In genomic region chr12:73543191-73543590, GRCm38 (mm10) we compare ENCODE assay signal across 23 mouse cellular contexts. TPM values are rescaled to one million over a fixed set of nuclear protein-coding genes. Genes with fewer than 3 reads are reported as not detected.
"Had no signal": no experiment of that assay in that cellular context is flagged by ENCODE, and none has a peak within 500 bp of the region (broad histone marks: within the 10 kb centered on the region; RNA-seq: fewer than 3 reads in every experiment).

No protein-coding gene starts in this region.

- H3K27ac ChIP-seq: kidney, embryonic 15.5 days; liver, embryonic 15.5 days; neural tube, embryonic 12.5 days; neural tube, embryonic 15.5 days; stomach, postnatal 0 days had no signal

- H3K9me3 ChIP-seq: kidney, embryonic 15.5 days; liver, embryonic 15.5 days; neural tube, embryonic 12.5 days; neural tube, embryonic 15.5 days had no signal

- H3K4me2 ChIP-seq: kidney, embryonic 15.5 days; liver, embryonic 11.5 days; liver, embryonic 15.5 days; midbrain, embryonic 11.5 days; neural tube, embryonic 12.5 days; neural tube, embryonic 15.5 days had no signal

- DNase-seq: kidney, adult 11 months; kidney, adult 8-10 months; kidney, postnatal 10 days; kidney, postnatal 36 days; lung, adult 2 months; lung, postnatal 14 days; midbrain, embryonic 14.5 days; right cerebral cortex, adult 18-20 months; right cerebral cortex, postnatal 14 days; right cerebral cortex, postnatal 4 days; thymus, adult 2 months; thymus, postnatal 14 days; thymus, postnatal 4 days had no signal

- H3K36me3 ChIP-seq: kidney, embryonic 15.5 days; liver, embryonic 15.5 days; neural tube, embryonic 12.5 days; neural tube, embryonic 15.5 days had no signal

- H3K4me3 ChIP-seq: kidney, embryonic 15.5 days; liver, embryonic 15.5 days; neural tube, embryonic 12.5 days; neural tube, embryonic 15.5 days had no signal

- H3K9ac ChIP-seq: kidney, embryonic 15.5 days; liver, embryonic 15.5 days; neural tube, embryonic 12.5 days; neural tube, embryonic 15.5 days had no signal

RNA-seq across cellular contexts. Expression of gene Tmem30b, which starts 3.0 kb away (rescaled TPM):
- total RNA-seq: left cerebral cortex, postnatal 25 days; megakaryocyte progenitor cell, adult 5-6 weeks; megakaryocyte-erythroid progenitor cell, adult 5-6 weeks had no signal
